Mouse (Mus musculus): ENCODE data around the gene Oxa1l. TPM values are rescaled to one million over a fixed set of nuclear protein-coding genes. Genes with fewer than 3 reads are reported as not detected.

Oxa1l gene
- total RNA-seq, 2 experiments from 2014 or later, result 97.2 to 98.9 TPM

- DNase-seq, result no peak
- intact Hi-C loops (cut with DNase I), result no loop called here
Measured at GRCm38 (mm10) chr14:54369372-54369771, 8.7 kb downstream of the Oxa1l start.

DNA sequence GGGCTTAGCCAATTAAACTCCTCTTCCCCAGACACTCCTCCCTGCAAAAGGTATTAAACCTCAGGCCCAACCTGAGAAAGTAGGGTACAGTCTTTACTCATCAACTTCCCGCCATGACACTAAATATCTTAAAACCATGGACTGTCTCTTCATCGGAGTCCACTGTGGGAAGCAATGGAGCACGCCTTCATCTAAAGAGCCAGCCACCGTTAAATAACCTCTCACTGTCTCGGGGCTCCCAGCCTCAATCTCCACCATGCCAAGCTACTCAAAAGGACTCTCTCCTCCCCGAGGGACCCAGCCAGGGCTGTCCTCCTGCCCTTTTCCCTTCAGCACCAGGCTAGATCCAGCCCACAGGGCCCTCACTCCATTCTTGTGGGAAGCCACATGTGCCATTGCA is 10.0 kb downstream of the Oxa1l start:
- intact Hi-C loops (cut with DNase I), result no loop called here
- no peak for DNase-seq

DNA sequence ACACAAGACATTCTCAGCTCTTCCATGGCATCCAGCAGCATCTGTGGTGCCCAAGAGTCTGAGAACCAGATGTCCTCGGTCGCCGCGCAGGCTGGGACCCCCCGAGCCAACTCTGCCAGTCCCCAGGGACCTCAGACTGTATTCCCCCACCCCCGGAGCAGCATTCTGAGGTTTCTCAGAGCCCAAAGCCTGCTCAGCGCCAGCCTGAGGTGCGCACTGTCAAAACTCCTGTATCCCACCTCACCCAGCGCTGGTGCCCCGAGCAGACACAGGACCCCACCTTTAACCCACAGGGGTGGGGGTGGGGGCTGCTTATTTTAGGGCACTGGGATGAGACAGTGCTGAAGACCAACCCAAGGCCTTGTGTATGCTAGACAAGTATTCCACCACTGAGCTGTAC is 10.8 kb downstream of the Oxa1l start:
- intact Hi-C loops (cut with DNase I), result no loop called here
- no peak for DNase-seq

DNA sequence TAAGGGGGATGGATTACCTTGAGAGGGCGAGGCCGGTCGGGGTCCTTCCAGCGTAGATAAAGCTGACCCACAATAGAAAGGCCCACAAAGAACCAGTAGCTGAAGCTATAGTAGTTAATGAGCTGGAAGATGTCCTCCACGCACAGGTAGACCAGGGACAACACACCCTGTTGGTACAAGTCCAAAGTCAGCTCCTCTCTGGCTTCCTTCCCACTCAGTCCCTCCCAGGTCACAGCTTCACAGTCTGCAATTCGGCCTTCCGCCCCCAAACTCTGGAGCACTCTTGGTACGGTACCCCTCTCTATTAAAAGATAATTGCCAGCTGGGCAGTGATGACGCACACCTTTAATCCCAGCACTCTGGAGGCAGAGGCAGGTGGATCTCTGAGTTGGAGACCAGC is 12.3 kb downstream of the Oxa1l start:
- no peak for DNase-seq
- intact Hi-C loops (cut with DNase I), result no loop called here

DNA sequence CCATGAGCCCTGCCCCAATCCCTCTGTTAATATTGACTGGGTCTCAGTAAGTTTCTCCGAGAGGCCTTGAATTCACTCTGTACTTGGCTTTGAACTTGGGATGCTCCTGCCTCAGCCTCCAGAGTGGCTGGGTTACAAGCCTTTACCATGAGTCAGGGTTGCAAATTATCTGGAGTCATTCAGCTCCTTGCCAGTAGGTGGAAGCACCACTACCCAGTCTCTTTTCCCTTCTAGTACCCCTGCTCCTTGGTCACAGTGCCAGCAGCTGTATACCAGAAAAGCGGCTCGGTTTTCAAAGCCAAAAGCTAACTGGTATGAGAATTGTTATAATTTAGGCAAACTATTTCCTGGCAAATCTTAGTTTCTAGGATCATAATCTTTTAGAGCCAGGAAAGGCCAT is 15.3 kb downstream of the Oxa1l start:
- intact Hi-C loops (cut with DNase I), result loop anchor here (1.0 kb wide), 2 partner anchors 36 to 73 kb away; no protein-coding TSS in a partner anchor
- peak in 1 of 2 experiments; percentile 34 for DNase-seq

GRCm38 (mm10) chr14:54377166-54377565 is 16.5 kb downstream of the Oxa1l start:
- DNase-seq, result no peak
- intact Hi-C loops (cut with DNase I), result no loop called here

DNA sequence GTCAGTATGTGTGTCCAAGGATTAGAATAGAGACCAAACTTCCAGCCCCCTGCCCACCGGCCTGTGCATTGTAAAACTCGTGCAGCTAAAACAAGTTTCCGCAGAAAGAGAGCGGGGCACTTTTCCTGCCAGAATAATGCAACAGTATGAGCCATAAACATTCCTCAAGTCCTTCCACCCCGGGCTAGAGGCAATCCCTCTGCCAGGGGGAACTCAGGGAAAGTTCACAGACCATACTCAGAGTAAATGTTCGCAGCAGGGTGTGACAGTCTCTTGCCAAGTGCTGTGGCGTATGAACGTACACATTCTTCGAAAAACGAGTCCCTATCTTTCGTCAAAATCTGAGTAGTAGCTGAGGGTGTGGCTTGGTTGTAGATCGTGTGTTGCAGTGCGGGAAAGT is 18.9 kb downstream of the Oxa1l start:
- DNase-seq, result no peak
- intact Hi-C loops (cut with DNase I), result no loop called here

DNA sequence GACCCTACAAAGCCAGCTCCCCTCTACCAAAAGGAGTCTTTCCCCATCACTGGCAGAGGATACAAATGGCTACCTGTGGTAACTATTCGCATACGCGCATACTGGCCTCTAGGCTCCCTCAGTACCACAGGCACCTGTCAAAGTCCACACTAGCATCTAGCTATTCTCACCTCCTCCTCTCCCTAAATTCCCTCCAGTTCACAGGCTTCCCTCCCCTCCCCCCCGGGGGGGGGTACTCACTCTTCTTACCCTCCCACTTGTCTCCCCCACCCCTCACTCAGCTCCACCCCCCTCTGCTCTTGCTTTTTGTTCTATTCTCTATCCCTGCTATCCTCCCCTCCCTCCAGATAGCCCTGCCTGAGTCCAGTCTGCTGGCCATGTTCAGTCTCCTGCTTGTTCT is 20.0 kb downstream of the Oxa1l start:
- no peak for DNase-seq
- intact Hi-C loops (cut with DNase I), result no loop called here

DNA sequence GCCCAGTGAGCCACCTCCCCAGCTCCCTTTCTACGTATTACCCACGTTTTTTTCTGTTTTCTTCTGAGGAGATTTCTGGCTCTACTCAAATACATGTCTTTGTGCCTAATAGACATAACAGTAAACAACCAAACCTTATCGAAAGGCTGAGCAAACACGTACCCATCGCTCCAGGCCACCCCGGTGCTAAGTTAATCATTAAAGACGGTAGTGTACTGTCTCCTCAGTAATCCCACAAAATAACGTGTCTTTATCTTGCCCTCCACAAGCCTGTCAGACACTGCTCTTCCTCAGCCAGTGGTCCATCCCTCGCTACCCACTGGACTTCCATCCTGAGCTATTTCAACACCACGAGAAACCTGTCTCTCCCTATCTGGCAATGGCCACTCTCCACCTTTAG is 21.2 kb downstream of the Oxa1l start:
- no peak for DNase-seq
- intact Hi-C loops (cut with DNase I), result no loop called here

DNA sequence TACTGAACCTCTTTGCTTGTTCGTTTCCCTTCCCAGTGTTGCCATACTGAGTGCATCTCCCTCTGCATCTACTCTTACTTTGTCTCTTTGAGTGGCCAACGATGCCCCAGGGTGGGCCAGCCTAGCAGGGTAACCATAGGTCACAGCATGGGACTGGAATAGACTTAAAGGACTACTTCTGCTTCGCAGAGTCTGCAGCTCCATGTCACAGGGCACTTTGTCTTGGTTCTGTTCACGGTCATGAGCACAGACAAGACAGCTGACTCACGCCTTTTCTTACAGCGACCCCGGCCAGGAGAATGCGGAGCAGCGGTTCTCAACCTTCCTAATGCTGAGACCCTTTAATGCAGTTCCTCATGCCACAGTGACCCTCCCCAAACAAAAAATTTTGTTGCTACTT is 22.0 kb downstream of the Oxa1l start:
- intact Hi-C loops (cut with DNase I), result no loop called here
- no peak for DNase-seq

DNA sequence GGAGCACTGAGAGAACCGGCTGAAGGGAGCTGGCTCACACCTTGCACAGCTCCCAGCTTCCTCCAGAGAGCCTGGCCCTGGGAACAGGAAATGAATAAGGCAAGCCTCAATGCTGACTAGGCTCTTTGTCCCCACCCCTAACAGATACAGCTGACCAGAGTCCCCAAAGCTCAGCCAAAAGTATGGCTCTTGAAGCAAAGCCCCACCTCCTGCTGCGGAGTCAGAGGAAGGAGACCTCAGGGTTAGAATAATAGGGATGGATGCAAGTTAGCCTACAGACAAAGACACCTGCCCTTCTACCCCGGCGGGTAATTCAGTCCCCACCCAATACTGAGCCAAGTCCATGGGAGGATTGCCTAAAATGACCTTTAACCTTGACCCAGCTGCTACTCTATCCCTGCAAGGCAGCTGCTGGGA is 22.7 kb downstream of the Oxa1l start:
- peak in 1 of 2 experiments; percentile 30 for DNase-seq
- intact Hi-C loops (cut with DNase I), result no loop called here

DNA sequence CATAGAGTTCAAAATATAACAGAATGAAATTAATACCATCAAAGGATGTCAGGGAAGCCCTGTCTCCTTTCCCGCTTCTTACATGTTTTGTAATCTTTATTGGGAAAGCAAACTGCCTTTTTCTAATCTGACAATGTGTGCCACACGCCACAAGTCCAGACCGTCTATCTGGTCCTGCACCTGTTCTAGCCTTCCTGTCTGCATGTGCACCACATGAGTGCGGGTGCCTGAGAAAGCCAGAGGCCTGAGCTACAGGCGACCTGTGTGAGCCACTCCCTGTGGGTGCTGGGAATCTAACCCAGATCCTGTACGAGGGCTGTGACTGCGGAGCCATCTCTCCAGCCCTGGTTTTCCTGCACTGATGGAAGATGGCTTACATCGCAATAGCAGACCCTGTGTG is 23.8 kb downstream of the Oxa1l start:
- intact Hi-C loops (cut with DNase I), result no loop called here
- DNase-seq, result no peak

GRCm38 (mm10) chr14:54385968-54386618 is 25.5 kb downstream of the Oxa1l start:
- intact Hi-C loops (cut with DNase I), result no loop called here
- DNase-seq, result no peak

DNA sequence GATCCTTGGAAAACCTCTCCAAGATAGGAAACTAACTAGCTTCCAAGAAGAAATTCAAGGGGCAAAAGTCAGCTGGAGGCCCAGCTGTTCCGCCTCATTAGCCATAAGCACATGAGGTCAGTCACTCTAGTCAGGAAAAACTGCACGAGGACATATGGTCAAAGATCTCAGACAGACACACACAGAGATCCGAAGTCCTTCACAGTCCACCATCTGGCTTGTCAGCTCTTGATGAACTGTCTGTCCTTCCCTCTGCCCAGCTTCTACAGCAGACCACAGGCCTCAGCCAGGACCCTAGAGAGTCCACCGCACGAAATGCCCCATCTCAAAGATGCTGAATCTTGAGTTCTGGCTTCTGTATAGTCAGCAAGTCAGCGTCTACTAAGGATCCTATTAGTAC is 26.9 kb downstream of the Oxa1l start:
- DNase-seq, result no peak
- intact Hi-C loops (cut with DNase I), result no loop called here

DNA sequence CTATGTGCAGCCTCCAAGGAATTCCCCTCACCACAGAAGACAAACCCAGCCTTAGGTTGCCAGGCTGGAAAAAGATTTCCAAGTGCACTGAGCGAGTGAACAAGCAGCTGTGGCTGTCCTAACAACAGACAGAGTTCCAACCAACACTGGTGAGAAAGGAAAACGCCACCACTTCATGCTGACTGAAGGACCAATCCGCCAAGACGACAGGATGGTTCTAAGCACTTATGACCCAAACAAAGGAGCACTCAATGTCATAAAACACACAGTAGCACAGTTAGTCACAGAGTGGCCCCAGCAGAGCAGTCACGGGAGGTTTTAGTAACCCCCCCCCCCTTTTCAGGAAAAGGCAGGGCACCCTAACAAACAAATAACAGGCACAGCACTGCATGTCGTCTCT is 30.2 kb downstream of the Oxa1l start:
- DNase-seq, result no peak
- intact Hi-C loops (cut with DNase I), result no loop called here

- no peak for DNase-seq
- intact Hi-C loops (cut with DNase I), result no loop called here
Measured at GRCm38 (mm10) chr14:54393794-54394193, 33.2 kb downstream of the Oxa1l start.

- no peak for DNase-seq
- intact Hi-C loops (cut with DNase I), result no loop called here
Measured at GRCm38 (mm10) chr14:54394309-54394708, 33.7 kb downstream of the Oxa1l start.

GRCm38 (mm10) chr14:54396685-54397084 is 36.1 kb downstream of the Oxa1l start:
- no peak for DNase-seq
- intact Hi-C loops (cut with DNase I), result no loop called here

DNA sequence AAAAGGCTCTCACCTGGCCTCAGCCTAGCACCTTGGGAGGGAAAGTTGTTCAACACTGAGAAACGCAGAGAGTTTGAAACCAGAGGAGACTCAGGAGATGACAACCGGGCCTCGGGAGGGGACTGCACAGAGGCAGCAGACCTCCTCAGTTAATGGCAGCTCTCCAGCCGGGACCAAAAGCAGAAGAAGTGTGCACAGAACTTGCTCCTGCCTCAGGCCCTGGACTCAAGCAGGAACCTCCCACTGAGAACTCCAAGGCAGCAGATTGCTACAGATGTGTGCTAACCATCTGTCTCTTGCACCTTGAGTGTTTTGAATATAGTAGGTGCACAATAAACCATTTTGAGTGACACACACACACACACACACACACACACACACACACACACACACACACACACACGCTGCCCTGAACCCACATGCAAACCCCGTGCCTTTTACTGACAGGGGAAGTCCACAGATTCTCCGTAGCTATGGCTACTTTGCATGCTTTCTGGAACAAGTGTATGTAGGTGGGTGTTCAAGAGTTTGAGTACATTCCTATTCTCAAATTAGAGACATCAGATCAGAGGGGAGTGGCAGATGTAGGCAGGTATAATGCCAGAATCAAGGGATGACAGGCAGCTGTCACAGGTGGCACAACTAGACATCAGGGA is 37.4 kb downstream of the Oxa1l start:
- intact Hi-C loops (cut with DNase I), result no loop called here
- no peak for DNase-seq

- no peak for DNase-seq
- intact Hi-C loops (cut with DNase I), result no loop called here
Measured at GRCm38 (mm10) chr14:54398528-54398916, 37.9 kb downstream of the Oxa1l start.

GRCm38 (mm10) chr14:54398921-54399382 is 38.3 kb downstream of the Oxa1l start:
- intact Hi-C loops (cut with DNase I), result no loop called here
- DNase-seq, result no peak

GRCm38 (mm10) chr14:54401723-54402122 is 41.1 kb downstream of the Oxa1l start:
- intact Hi-C loops (cut with DNase I), result no loop called here
- DNase-seq, result no peak
